Mouse (Mus musculus) neural tube, embryonic 15.5 days (tissue): Measurements from ENCODE around the gene Tle3. TPM values are rescaled to one million over a fixed set of nuclear protein-coding genes. Genes with fewer than 3 reads are reported as not detected.

Experiments used
- ATAC-seq: fragments of 200-750 bp; cut with Nextera tagmentation; 2 replicates; pipeline ENCODE4 v1.8.0; 2017; ENCODE audit warnings: mild to moderate bottlenecking, moderate TSS enrichment, moderate library complexity; ENCODE audit not compliant: low FRiP score
- H3K27ac ChIP-seq: fragments of 300-500 bp; sonication (generic); replicated peaks from 2 replicates; pipeline ENCODE4 v1.5.1; 2015; ENCODE audit warnings: mild to moderate bottlenecking, inconsistent platforms
- H3K27me3 ChIP-seq: fragments of 300-500 bp; sonication (generic); replicated peaks from 2 replicates; pipeline ENCODE4 v1.6.1; 2015; ENCODE audit warnings: inconsistent platforms
- H3K36me3 ChIP-seq: fragments of 300-500 bp; sonication (generic); 2 replicates; pipeline ENCODE4 v1.6.1; 2015; ENCODE audit warnings: inconsistent platforms
- H3K4me1 ChIP-seq: fragments of 300-500 bp; sonication (generic); 2 replicates; pipeline ENCODE4 v1.6.1; 2015; ENCODE audit warnings: inconsistent platforms
- H3K4me2 ChIP-seq: fragments of 300-500 bp; sonication (generic); 2 replicates; pipeline ENCODE4 v1.6.1; 2015; ENCODE audit warnings: inconsistent platforms, mild to moderate bottlenecking, moderate library complexity
- H3K4me3 ChIP-seq: fragments of 300-500 bp; sonication (generic); replicated peaks from 2 replicates; pipeline ENCODE4 v1.5.1; 2015; ENCODE audit warnings: mild to moderate bottlenecking, inconsistent platforms
- H3K9ac ChIP-seq: fragments of 300-500 bp; sonication (generic); replicated peaks from 2 replicates; pipeline ENCODE4 v1.6.1; 2015; ENCODE audit warnings: mild to moderate bottlenecking, inconsistent platforms
- H3K9me3 ChIP-seq: fragments of 300-500 bp; sonication (generic); replicated peaks from 2 replicates; pipeline ENCODE4 v1.6.1; 2016; ENCODE audit warnings: inconsistent platforms
- WGBS: fragments of 180-500 bp; shearing (Covaris S2); methylation state at CpG from one replicate; pipeline ENCODE4 v1.1.7; 2015; ENCODE audit warnings: mixed read lengths; 5-methylcytosine and 5-hydroxymethylcytosine counted together
- polyA plus RNA-seq: library from polyadenylated mRNA; unstranded; fragments of >200 nt; fragmentation: Nextera tagmentation; extraction: Ambion mirVana; gene quantifications from 2 replicates; pipeline ENCODE4 v1.2.1, GENCODE M21; 2015

Tle3 gene
- polyA plus RNA-seq, 1 experiment from 2014 or later, result 20.5 TPM

GRCm38 (mm10) chr9:61336591-61337587, 35.3 kb upstream of the Tle3 start:
- no peak overlapping the region for H3K4me3 ChIP-seq
- H3K27ac ChIP-seq, result no peak overlapping the region
- no peak overlapping the region for H3K4me2 ChIP-seq
- peaks cover 25% of the 10 kb centered on the region for H3K4me1 ChIP-seq
- no peaks in the 10 kb centered on the region for H3K9me3 ChIP-seq
- H3K9ac ChIP-seq, result no peak overlapping the region
- peaks cover 62% of the 10 kb centered on the region for H3K27me3 ChIP-seq
- H3K36me3 ChIP-seq, result no peaks in the 10 kb centered on the region
- ATAC-seq, result no peak
- WGBS, result 33% methylated on average over 17 of the region's 17 CpGs

GRCm38 (mm10) chr9:61337665-61338064, 34.5 kb upstream of the Tle3 start:
- WGBS, result 13% methylated on average over 9 of the region's 9 CpGs
- H3K4me2 ChIP-seq, result no peak overlapping the region
- no peak for ATAC-seq
- no peak overlapping the region for H3K9ac ChIP-seq
- no peak overlapping the region for H3K27ac ChIP-seq
- peaks cover 32% of the 10 kb centered on the region for H3K4me1 ChIP-seq
- no peaks in the 10 kb centered on the region for H3K36me3 ChIP-seq
- H3K9me3 ChIP-seq, result no peaks in the 10 kb centered on the region
- no peak overlapping the region for H3K4me3 ChIP-seq
- peaks cover 61% of the 10 kb centered on the region for H3K27me3 ChIP-seq

DNA sequence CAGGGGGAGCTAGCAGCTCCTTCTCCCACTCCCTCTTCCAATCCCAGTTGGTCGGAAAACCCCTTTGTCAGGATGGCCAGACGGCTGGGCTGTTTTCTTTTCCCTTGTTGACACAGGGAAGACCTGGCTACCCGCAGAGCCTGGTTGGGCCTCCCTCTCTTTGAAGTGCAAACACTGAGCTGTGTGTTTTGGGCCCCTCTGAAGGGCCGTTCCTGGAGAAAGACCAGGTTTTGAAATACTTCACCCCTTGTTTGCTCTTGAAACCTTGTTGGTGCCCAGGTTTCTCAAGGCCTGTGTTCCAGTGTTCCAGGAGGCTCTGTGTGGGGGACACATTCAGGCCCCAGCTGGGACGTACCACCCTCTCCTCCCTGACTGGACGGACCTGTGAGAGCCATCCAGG, 32.9 kb upstream of the Tle3 start:
- Histone ChIP-seq H3K27ac (no peak overlapping the region), H3K9me3 (no peaks in the 10 kb centered on the region), H3K27me3 (peaks cover 54% of the 10 kb centered on the region), H3K4me3 (no peak overlapping the region), H3K4me2 (no peak overlapping the region), H3K9ac (no peak overlapping the region), H3K36me3 (no peaks in the 10 kb centered on the region), H3K4me1 (peaks cover 35% of the 10 kb centered on the region)
- ATAC-seq, result no peak
- WGBS, result 44% methylated on average over 6 of the region's 6 CpGs

GRCm38 (mm10) chr9:61340333-61340732, 31.8 kb upstream of the Tle3 start:
- WGBS, result 89% methylated on average over 2 of the region's 2 CpGs
- Histone ChIP-seq H3K9me3 (no peaks in the 10 kb centered on the region), H3K27ac (no peak overlapping the region), H3K4me2 (no peak overlapping the region), H3K9ac (no peak overlapping the region), H3K36me3 (no peaks in the 10 kb centered on the region), H3K4me3 (no peak overlapping the region), H3K4me1 (peaks cover 35% of the 10 kb centered on the region), H3K27me3 (peaks cover 59% of the 10 kb centered on the region)
- ATAC-seq, result no peak

GRCm38 (mm10) chr9:61342297-61342696, 29.9 kb upstream of the Tle3 start:
- H3K4me3 ChIP-seq, result no peak overlapping the region
- no peak for ATAC-seq
- H3K9ac ChIP-seq, result no peak overlapping the region
- H3K4me1 ChIP-seq, result peaks cover 32% of the 10 kb centered on the region
- no peaks in the 10 kb centered on the region for H3K36me3 ChIP-seq
- WGBS, result 42% methylated on average over 6 of the region's 6 CpGs
- peaks cover 51% of the 10 kb centered on the region for H3K27me3 ChIP-seq
- H3K27ac ChIP-seq, result no peak overlapping the region
- no peak overlapping the region for H3K4me2 ChIP-seq
- no peaks in the 10 kb centered on the region for H3K9me3 ChIP-seq

- no peak overlapping the region for H3K4me3 ChIP-seq
- 62% methylated on average over 6 of the region's 6 CpGs for WGBS
- no peak overlapping the region for H3K9ac ChIP-seq
- H3K4me1 ChIP-seq, result peaks cover 41% of the 10 kb centered on the region
- peaks cover 40% of the 10 kb centered on the region for H3K27me3 ChIP-seq
- H3K4me2 ChIP-seq, result no peak overlapping the region
- H3K27ac ChIP-seq, result no peak overlapping the region
- no peaks in the 10 kb centered on the region for H3K36me3 ChIP-seq
- ATAC-seq, result no peak
- H3K9me3 ChIP-seq, result no peaks in the 10 kb centered on the region
Observed at GRCm38 (mm10) chr9:61344684-61345083, 27.5 kb upstream of the Tle3 start.

GRCm38 (mm10) chr9:61347011-61347410, 25.2 kb upstream of the Tle3 start:
- ATAC-seq, result no peak
- H3K4me2 ChIP-seq, result no peak overlapping the region
- peaks cover 26% of the 10 kb centered on the region for H3K27me3 ChIP-seq
- no peak overlapping the region for H3K4me3 ChIP-seq
- no peak overlapping the region for H3K9ac ChIP-seq
- peaks cover 50% of the 10 kb centered on the region for H3K4me1 ChIP-seq
- WGBS, result 25% methylated on average over 7 of the region's 7 CpGs
- no peaks in the 10 kb centered on the region for H3K9me3 ChIP-seq
- no peak overlapping the region for H3K27ac ChIP-seq
- no peaks in the 10 kb centered on the region for H3K36me3 ChIP-seq

DNA sequence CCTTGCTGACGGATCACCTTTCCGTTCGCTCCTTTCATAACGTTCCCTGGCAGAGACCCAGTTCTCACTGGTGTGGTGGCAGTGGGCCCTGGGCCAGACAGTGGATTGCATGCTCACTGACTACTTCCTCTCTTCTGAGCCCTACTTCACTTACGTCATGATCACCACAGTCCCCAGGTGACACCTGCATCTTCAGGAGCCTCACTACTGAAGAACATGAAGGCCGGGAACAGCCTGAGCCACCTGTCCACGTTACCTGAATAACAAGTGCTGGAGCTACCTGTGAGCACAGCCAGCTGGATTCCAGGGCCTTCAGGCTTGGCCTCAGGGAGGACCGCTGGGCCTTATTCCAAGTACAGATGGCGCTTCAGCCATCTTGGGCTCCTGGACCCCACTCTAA, 24.1 kb upstream of the Tle3 start:
- ATAC-seq, result peak; percentile 21; the same call in 1 of the 2 replicates
- Histone ChIP-seq H3K9ac (no peak overlapping the region), H3K36me3 (no peaks in the 10 kb centered on the region), H3K27ac (no peak overlapping the region), H3K27me3 (peaks cover 23% of the 10 kb centered on the region), H3K9me3 (no peaks in the 10 kb centered on the region), H3K4me1 (peaks cover 41% of the 10 kb centered on the region), H3K4me3 (no peak overlapping the region), H3K4me2 (no peak overlapping the region)
- WGBS, result 73% methylated on average over 9 of the region's 9 CpGs

DNA sequence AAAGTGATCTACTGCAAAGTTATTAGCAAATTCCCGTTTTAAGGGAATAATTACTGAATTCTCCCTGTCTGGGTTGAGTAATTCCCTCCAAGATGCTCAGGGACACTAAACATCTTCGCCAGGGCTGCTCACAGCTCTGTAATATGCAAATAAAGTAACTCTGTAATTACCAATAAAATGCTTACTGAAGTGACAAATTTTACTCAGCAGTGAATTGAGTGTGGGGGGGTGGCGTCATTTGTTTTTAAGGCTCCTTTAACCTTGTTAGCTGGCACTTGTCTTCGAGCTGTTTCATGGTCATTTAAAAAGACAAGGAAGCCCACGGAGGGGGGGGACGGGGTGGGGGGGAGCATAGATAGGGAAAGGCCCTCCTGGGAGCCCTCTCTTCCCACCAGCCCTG, 23.6 kb upstream of the Tle3 start:
- no peaks in the 10 kb centered on the region for H3K36me3 ChIP-seq
- no peak overlapping the region for H3K27ac ChIP-seq
- H3K9ac ChIP-seq, result no peak overlapping the region
- no peak overlapping the region for H3K4me3 ChIP-seq
- no peak overlapping the region for H3K4me2 ChIP-seq
- peaks cover 41% of the 10 kb centered on the region for H3K4me1 ChIP-seq
- ATAC-seq, result no peak
- peaks cover 23% of the 10 kb centered on the region for H3K27me3 ChIP-seq
- 19% methylated on average over 6 of the region's 6 CpGs for WGBS
- no peaks in the 10 kb centered on the region for H3K9me3 ChIP-seq

DNA sequence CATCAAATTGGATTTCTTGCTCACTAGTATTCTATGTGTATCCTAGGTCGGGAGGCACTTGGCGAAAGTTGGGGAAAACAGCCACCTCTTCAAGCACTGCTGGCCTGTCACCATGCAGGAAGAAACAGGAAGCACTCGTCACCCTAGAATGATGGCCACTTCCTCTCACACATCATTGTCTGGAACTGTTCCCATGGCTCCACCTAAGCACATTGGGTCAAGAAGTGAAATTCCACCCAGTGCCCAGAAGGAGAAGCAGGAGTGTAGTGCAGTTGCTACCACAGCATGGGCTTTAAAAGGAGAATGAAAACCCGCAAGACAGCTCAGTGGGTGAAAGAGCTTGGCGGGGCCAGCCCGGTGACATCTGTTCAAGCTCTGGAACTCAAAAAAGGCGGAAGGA, 22.5 kb upstream of the Tle3 start:
- H3K9me3 ChIP-seq, result no peaks in the 10 kb centered on the region
- no peak overlapping the region for H3K4me3 ChIP-seq
- WGBS, result 89% methylated on average over 7 of the region's 7 CpGs
- no peaks in the 10 kb centered on the region for H3K36me3 ChIP-seq
- no peak for ATAC-seq
- H3K4me2 ChIP-seq, result no peak overlapping the region
- peaks cover 20% of the 10 kb centered on the region for H3K27me3 ChIP-seq
- H3K27ac ChIP-seq, result no peak overlapping the region
- H3K4me1 ChIP-seq, result peaks cover 41% of the 10 kb centered on the region
- H3K9ac ChIP-seq, result no peak overlapping the region

- Histone ChIP-seq H3K4me2 (no peak overlapping the region), H3K9me3 (no peaks in the 10 kb centered on the region), H3K9ac (no peak overlapping the region), H3K27ac (0 out of 2 replicates have a peak overlapping the region, but pooled peaks have one; percentile 42), H3K4me3 (no peak overlapping the region), H3K27me3 (peaks cover 14% of the 10 kb centered on the region; the same call in 1 of the 2 replicates), H3K36me3 (no peaks in the 10 kb centered on the region), H3K4me1 (peaks cover 41% of the 10 kb centered on the region)
- 8% methylated on average over 4 of the region's 4 CpGs for WGBS
- peak; percentile 51; the same call in 1 of the 2 replicates for ATAC-seq
Observed at GRCm38 (mm10) chr9:61351164-61351563, 21.0 kb upstream of the Tle3 start.

- Histone ChIP-seq H3K4me1 (peaks cover 26% of the 10 kb centered on the region), H3K9me3 (no peaks in the 10 kb centered on the region)
Observed at GRCm38 (mm10) chr9:61358933-61359332, 13.2 kb upstream of the Tle3 start.

More at GRCm38 (mm10) chr9:61358933-61359332, 13.2 kb upstream of the Tle3 start:
- Histone ChIP-seq H3K4me3 (no peak overlapping the region), H3K36me3 (no peaks in the 10 kb centered on the region), H3K9ac (no peak overlapping the region), H3K4me2 (no peak overlapping the region), H3K27ac (no peak overlapping the region), H3K27me3 (peaks cover 12% of the 10 kb centered on the region)
- no peak for ATAC-seq
- WGBS, result 42% methylated on average over 4 of the region's 4 CpGs
